Mouse (Mus musculus) kidney, adult 11 months (tissue): ENCODE measurements at regions not wholly inside any gene's neighbourhood (a gene's known extent, or its start where the extent isn't known, plus 50 kb on each side); places are given as distances from the start of the nearest gene placed in this dataset.
"Not testable (repeated sequence)": the region's sequence is repeated elsewhere in the genome, so short reads cannot be mapped to it uniquely, and the experiment has no call there.

Experiments used
- DNase-seq: peaks from one replicate; pipeline ENCODE4 v3.0.0; 2022

GRCm38 (mm10) chr13:60476366-60476765 is 125.4 kb upstream of the Dapk1 start:
- DNase-seq, result no peak

- no peak for DNase-seq
Measured at GRCm38 (mm10) chr13:60478301-60478700, 123.4 kb upstream of the Dapk1 start.

GRCm38 (mm10) chr13:60479043-60479861 is 122.5 kb upstream of the Dapk1 start:
- DNase-seq, result peak; percentile 82

- peak; percentile 41 for DNase-seq
Measured at GRCm38 (mm10) chr13:60479862-60480730, 121.7 kb upstream of the Dapk1 start.

GRCm38 (mm10) chr13:60480731-60481431 is 120.9 kb upstream of the Dapk1 start:
- DNase-seq, result peak; percentile 50

- DNase-seq, result not testable (repeated sequence)
Measured at GRCm38 (mm10) chr13:60481451-60481850, 120.3 kb upstream of the Dapk1 start.

- no peak for DNase-seq
Measured at GRCm38 (mm10) chr13:60481946-60482345, 119.8 kb upstream of the Dapk1 start.

GRCm38 (mm10) chr13:60486105-60486504 is 115.6 kb upstream of the Dapk1 start:
- peak; percentile 46 for DNase-seq

- no peak for DNase-seq
Measured at GRCm38 (mm10) chr13:60486871-60487270, 114.9 kb upstream of the Dapk1 start.

GRCm38 (mm10) chr13:60488131-60488883 is 113.4 kb upstream of the Dapk1 start:
- peak; percentile 43 for DNase-seq

- no peak for DNase-seq
Measured at GRCm38 (mm10) chr13:60488884-60489265, 112.9 kb upstream of the Dapk1 start.

GRCm38 (mm10) chr13:60491948-60492464 is 109.7 kb upstream of the Dapk1 start:
- no peak for DNase-seq

GRCm38 (mm10) chr13:60493836-60494235 is 107.9 kb upstream of the Dapk1 start:
- DNase-seq, result peak; percentile 50

- DNase-seq, result peak; percentile 92
Measured at GRCm38 (mm10) chr13:60497714-60498400, 103.9 kb upstream of the Dapk1 start.

GRCm38 (mm10) chr13:60504196-60504595 is 97.6 kb upstream of the Dapk1 start:
- DNase-seq, result no peak

GRCm38 (mm10) chr13:60507611-60508010 is 94.1 kb upstream of the Dapk1 start:
- no peak for DNase-seq

GRCm38 (mm10) chr13:60508054-60508453 is 93.7 kb upstream of the Dapk1 start:
- DNase-seq, result no peak

- no peak for DNase-seq
Measured at GRCm38 (mm10) chr13:60508856-60509255, 92.9 kb upstream of the Dapk1 start.

GRCm38 (mm10) chr13:60511101-60511500 is 90.6 kb upstream of the Dapk1 start:
- no peak for DNase-seq

- DNase-seq, result no peak
Measured at GRCm38 (mm10) chr13:60511628-60512027, 90.1 kb upstream of the Dapk1 start.

- DNase-seq, result peak; percentile 40
Measured at GRCm38 (mm10) chr13:60513756-60514155, 88.0 kb upstream of the Dapk1 start.

GRCm38 (mm10) chr13:60514806-60515205 is 86.9 kb upstream of the Dapk1 start:
- DNase-seq, result no peak
